Mouse (Mus musculus): ENCODE data around the gene 9130213A22Rik. TPM values are rescaled to one million over a fixed set of nuclear protein-coding genes. Genes with fewer than 3 reads are reported as not detected.

Gene 9130213A22Rik
- polyA plus RNA-seq, 1 experiment: 0.74 TPM

GRCm38 (mm10) chr11:69073951-69074775, 48.2 kb downstream of the 9130213A22Rik start:
- DNase-seq: no peak
- no peaks in the 10 kb centered on the region for H3K36me3 ChIP-seq (ENCODE audit: control insufficient read depth, insufficient read depth, low read length)
- no peak overlapping the region for H3K27ac ChIP-seq (ENCODE audit: insufficient read depth, low read depth, low read length)
- peaks cover 11% of the 10 kb centered on the region; the same call in 1 of the 2 replicates for H3K4me1 ChIP-seq (ENCODE audit: control insufficient read depth, insufficient read depth, low read length)
- TF ChIP-seq POLR2A (IDR thresholded peaks at IDR 0.05; ENCODE audit: low read depth, low read length) (no peak), CTCF (conservative IDR thresholded peaks at IDR 0.05; ENCODE audit: insufficient read depth, insufficient read length, low read depth, low read length) (no peak)
- no peaks in the 10 kb centered on the region for H3K27me3 ChIP-seq (replicated peaks; ENCODE audit: control insufficient read depth, insufficient read depth, low read length)
- WGBS: 62% methylated on average over 6 of the region's 6 CpGs
- H3K4me3 ChIP-seq (ENCODE audit: insufficient read depth, low read depth, low read length): no peak overlapping the region

GRCm38 (mm10) chr11:69073065-69073888, 49.1 kb downstream of the 9130213A22Rik start:
- peak overlapping the region; percentile 100 for H3K27ac ChIP-seq (ENCODE audit: insufficient read depth, low read depth, low read length)
- TF ChIP-seq CTCF (conservative IDR thresholded peaks at IDR 0.05; ENCODE audit: insufficient read depth, insufficient read length, low read depth, low read length) (no peak), POLR2A (IDR thresholded peaks at IDR 0.05; ENCODE audit: low read depth, low read length) (no peak)
- H3K4me1 ChIP-seq (ENCODE audit: control insufficient read depth, insufficient read depth, low read length): peaks cover 11% of the 10 kb centered on the region; the same call in 1 of the 2 replicates
- no peaks in the 10 kb centered on the region for H3K36me3 ChIP-seq (ENCODE audit: control insufficient read depth, insufficient read depth, low read length)
- DNase-seq: peak; percentile 96
- H3K27me3 ChIP-seq (replicated peaks; ENCODE audit: control insufficient read depth, insufficient read depth, low read length): no peaks in the 10 kb centered on the region
- WGBS: under 1% methylated on average over 14 of the region's 14 CpGs
- peak overlapping the region; percentile 17; the same call in 1 of the 2 replicates for H3K4me3 ChIP-seq (ENCODE audit: insufficient read depth, low read depth, low read length)

- no peak for TF ChIP-seq POLR2A (IDR thresholded peaks at IDR 0.05; ENCODE audit: low read depth, low read length)
- no peak for TF ChIP-seq CTCF (conservative IDR thresholded peaks at IDR 0.05; ENCODE audit: insufficient read depth, insufficient read length, low read depth, low read length)
- DNase-seq: no peak
- 5% methylated on average over 9 of the region's 9 CpGs for WGBS
- Histone ChIP-seq H3K27ac (ENCODE audit: insufficient read depth, low read depth, low read length) (0 out of 2 replicates have a peak overlapping the region, but pooled peaks have one; percentile 4), H3K4me1 (ENCODE audit: control insufficient read depth, insufficient read depth, low read length) (peaks cover 12% of the 10 kb centered on the region; the same call in 1 of the 2 replicates), H3K4me3 (ENCODE audit: insufficient read depth, low read depth, low read length) (peak overlapping the region; percentile 40; the same call in 1 of the 2 replicates), H3K36me3 (ENCODE audit: control insufficient read depth, insufficient read depth, low read length) (no peaks in the 10 kb centered on the region), H3K27me3 (replicated peaks; ENCODE audit: control insufficient read depth, insufficient read depth, low read length) (no peaks in the 10 kb centered on the region)
Measured at GRCm38 (mm10) chr11:69072666-69073064, 49.7 kb downstream of the 9130213A22Rik start.

- no peak overlapping the region for H3K4me3 ChIP-seq (ENCODE audit: insufficient read depth, low read depth, low read length)
- TF ChIP-seq CTCF (conservative IDR thresholded peaks at IDR 0.05; ENCODE audit: insufficient read depth, insufficient read length, low read depth, low read length) (no peak), POLR2A (IDR thresholded peaks at IDR 0.05; ENCODE audit: low read depth, low read length) (no peak)
- no peak for DNase-seq
- H3K36me3 ChIP-seq (ENCODE audit: control insufficient read depth, insufficient read depth, low read length): no peaks in the 10 kb centered on the region
- no peaks in the 10 kb centered on the region for H3K27me3 ChIP-seq (replicated peaks; ENCODE audit: control insufficient read depth, insufficient read depth, low read length)
- no peak overlapping the region for H3K27ac ChIP-seq (ENCODE audit: insufficient read depth, low read depth, low read length)
- WGBS: 85% methylated on average over 11 of the region's 11 CpGs
- peaks cover 16% of the 10 kb centered on the region; the same call in 1 of the 2 replicates for H3K4me1 ChIP-seq (ENCODE audit: control insufficient read depth, insufficient read depth, low read length)
Measured at GRCm38 (mm10) chr11:69072234-69072633, 50.2 kb downstream of the 9130213A22Rik start.

GRCm38 (mm10) chr11:69071262-69071661, 51.1 kb downstream of the 9130213A22Rik start:
- Histone ChIP-seq H3K27ac (ENCODE audit: insufficient read depth, low read depth, low read length) (peak overlapping the region; percentile 24; the same call in 1 of the 2 replicates), H3K27me3 (replicated peaks; ENCODE audit: control insufficient read depth, insufficient read depth, low read length) (no peaks in the 10 kb centered on the region), H3K4me1 (ENCODE audit: control insufficient read depth, insufficient read depth, low read length) (peaks cover 23% of the 10 kb centered on the region; the same call in 1 of the 2 replicates), H3K36me3 (ENCODE audit: control insufficient read depth, insufficient read depth, low read length) (no peaks in the 10 kb centered on the region), H3K4me3 (ENCODE audit: insufficient read depth, low read depth, low read length) (peak overlapping the region; percentile 95)
- no peak for TF ChIP-seq POLR2A (IDR thresholded peaks at IDR 0.05; ENCODE audit: low read depth, low read length)
- TF ChIP-seq CTCF (conservative IDR thresholded peaks at IDR 0.05; ENCODE audit: insufficient read depth, insufficient read length, low read depth, low read length): no peak
- WGBS: 26% methylated on average over 9 of the region's 9 CpGs
- DNase-seq: no peak

GRCm38 (mm10) chr11:69070590-69071222, 51.7 kb downstream of the 9130213A22Rik start, which contains the start of gene Tmem107:
Tmem107 (plus strand) TSS chr11:69070806.
- no peaks in the 10 kb centered on the region for H3K27me3 ChIP-seq (replicated peaks; ENCODE audit: control insufficient read depth, insufficient read depth, low read length)
- TF ChIP-seq POLR2A (IDR thresholded peaks at IDR 0.05; ENCODE audit: low read depth, low read length): peak; percentile 92
- no peak for TF ChIP-seq CTCF (conservative IDR thresholded peaks at IDR 0.05; ENCODE audit: insufficient read depth, insufficient read length, low read depth, low read length)
- 1% methylated on average over 47 of the region's 47 CpGs for WGBS
- H3K36me3 ChIP-seq (ENCODE audit: control insufficient read depth, insufficient read depth, low read length): no peaks in the 10 kb centered on the region
- H3K27ac ChIP-seq (ENCODE audit: insufficient read depth, low read depth, low read length): peak within 1 kb of the TSS; percentile 71
- peak; percentile 97 for DNase-seq
- H3K4me3 ChIP-seq (ENCODE audit: insufficient read depth, low read depth, low read length): peak within 1 kb of the TSS; percentile 95
- peaks cover 24% of the 10 kb centered on the region; the same call in 1 of the 2 replicates for H3K4me1 ChIP-seq (ENCODE audit: control insufficient read depth, insufficient read depth, low read length)
